Mouse (Mus musculus) gastrocnemius, postnatal 25 days (tissue): ENCODE results near the gene Styk1. TPM values are rescaled to one million over a fixed set of nuclear protein-coding genes. Genes with fewer than 3 reads are reported as not detected.
"Not testable (repeated sequence)": the region's sequence is repeated elsewhere in the genome, so short reads cannot be mapped to it uniquely, and the experiment has no call there.

Source experiments
- DNase-seq: peaks from one replicate; pipeline ENCODE4 v3.0.0; 2022
- total RNA-seq, 2 experiments: library from RNA; stranded (reverse); gene quantifications; 1 replicate in 1 of 2; 2 replicates in 1 of 2; pipeline ENCODE4 v1.2.3; 2021

Gene Styk1
- total RNA-seq, 2 experiments from 2014 or later: 0.83 to 0.84 TPM

- no peak for DNase-seq
Observed at GRCm38 (mm10) chr6:131292276-131292990, 61.0 kb downstream of the Styk1 start.

GRCm38 (mm10) chr6:131290430-131290829 lies 63.0 kb downstream of the Styk1 start:
- DNase-seq: no peak

GRCm38 (mm10) chr6:131278160-131278559 lies 75.2 kb downstream of the Styk1 start:
- not testable (repeated sequence) for DNase-seq

- no peak for DNase-seq
Observed at GRCm38 (mm10) chr6:131276659-131277058, 76.7 kb downstream of the Styk1 start.

GRCm38 (mm10) chr6:131272311-131272710 lies 81.1 kb downstream of the Styk1 start:
- no peak for DNase-seq

GRCm38 (mm10) chr6:131270312-131270711 lies 83.1 kb downstream of the Styk1 start:
- DNase-seq: no peak

GRCm38 (mm10) chr6:131269599-131269998 lies 83.8 kb downstream of the Styk1 start:
- DNase-seq: no peak

GRCm38 (mm10) chr6:131264175-131264574 lies 89.2 kb downstream of the Styk1 start:
- DNase-seq: no peak

GRCm38 (mm10) chr6:131262778-131263177 lies 90.6 kb downstream of the Styk1 start:
- DNase-seq: no peak

- no peak for DNase-seq
Observed at GRCm38 (mm10) chr6:131262009-131262408, 91.4 kb downstream of the Styk1 start.

Other genes with a start within 250 kb of the Styk1 start
- gene Klra2, start 106.2 kb downstream of the Styk1 start, total RNA-seq: not detected
- gene Magohb, start 60.4 kb downstream of the Styk1 start, total RNA-seq: 1 to 10 TPM; 3.9 to 4.0 TPM
- gene Ybx3, start 34.9 kb upstream of the Styk1 start, total RNA-seq: 1,000 to 10,000 TPM; 1,052 to 1,458 TPM
- not detected for gene 5430401F13Rik, start 132.8 kb upstream of the Styk1 start, total RNA-seq
- not detected for gene Gm6619, start 132.8 kb upstream of the Styk1 start, total RNA-seq